Mouse (Mus musculus): ENCODE results near the gene Nags.
"Not testable (repeated sequence)": the region's sequence is repeated elsewhere in the genome, so short reads cannot be mapped to it uniquely, and the experiment has no call there.

Nags gene

DNA sequence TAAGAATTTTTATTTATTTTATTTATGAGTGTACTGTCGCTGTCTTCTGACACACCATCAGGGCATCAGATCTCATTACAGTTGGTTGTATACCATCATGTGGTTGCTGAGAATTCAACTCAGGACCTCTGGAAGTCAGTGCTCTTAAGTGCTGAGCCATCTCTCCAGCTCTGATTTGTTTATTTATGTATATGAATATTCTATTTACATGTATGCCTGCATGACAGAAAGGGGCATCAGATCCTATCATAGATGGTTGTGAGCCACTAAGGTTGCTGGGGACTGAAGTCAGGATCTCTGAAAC lies 11.4 kb downstream of the Nags start:
- DNase-seq (ENCODE audit: low spot score) = no peak

DNA sequence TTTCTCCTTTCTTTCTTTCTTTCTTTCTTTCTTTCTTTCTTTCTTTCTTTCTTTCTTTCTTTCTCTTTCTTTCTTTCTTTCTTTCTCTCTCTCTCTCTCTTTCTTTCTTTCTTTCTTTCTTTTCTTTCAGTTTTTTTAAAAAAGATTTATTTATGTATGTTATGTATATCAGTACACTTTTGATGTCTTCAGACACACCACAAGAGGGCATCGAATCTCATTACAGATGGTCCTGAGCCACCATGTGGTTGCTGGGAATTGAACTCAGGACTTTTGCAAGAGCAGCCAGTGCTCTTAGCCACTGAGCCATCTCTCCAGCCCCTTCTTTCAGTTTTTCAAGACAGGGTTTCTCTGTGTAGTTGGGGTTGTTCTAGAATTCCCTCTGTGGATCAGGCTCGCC lies 12.7 kb downstream of the Nags start:
- DNase-seq (ENCODE audit: low spot score) = not testable (repeated sequence)

DNA sequence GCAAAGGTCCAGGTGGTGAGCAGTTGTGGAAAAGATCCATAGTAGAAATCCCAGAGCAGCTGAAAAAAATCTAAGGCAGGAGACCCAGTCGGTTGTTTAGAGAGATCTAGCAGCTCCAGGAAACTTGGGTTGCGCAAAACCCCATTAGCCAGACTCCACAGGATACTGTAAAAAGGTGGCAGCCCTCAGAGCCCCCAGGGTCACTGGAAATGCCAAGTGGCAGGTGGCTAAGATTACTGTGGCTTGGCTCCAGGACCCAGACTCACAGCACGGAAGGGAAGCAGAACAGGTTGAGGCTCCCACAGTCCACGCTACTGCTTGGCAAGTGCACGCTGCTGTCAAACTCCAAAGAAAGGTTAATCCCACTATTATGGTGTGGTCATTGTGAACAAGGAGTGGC lies 14.5 kb downstream of the Nags start:
- no peak for DNase-seq (ENCODE audit: low spot score)

DNA sequence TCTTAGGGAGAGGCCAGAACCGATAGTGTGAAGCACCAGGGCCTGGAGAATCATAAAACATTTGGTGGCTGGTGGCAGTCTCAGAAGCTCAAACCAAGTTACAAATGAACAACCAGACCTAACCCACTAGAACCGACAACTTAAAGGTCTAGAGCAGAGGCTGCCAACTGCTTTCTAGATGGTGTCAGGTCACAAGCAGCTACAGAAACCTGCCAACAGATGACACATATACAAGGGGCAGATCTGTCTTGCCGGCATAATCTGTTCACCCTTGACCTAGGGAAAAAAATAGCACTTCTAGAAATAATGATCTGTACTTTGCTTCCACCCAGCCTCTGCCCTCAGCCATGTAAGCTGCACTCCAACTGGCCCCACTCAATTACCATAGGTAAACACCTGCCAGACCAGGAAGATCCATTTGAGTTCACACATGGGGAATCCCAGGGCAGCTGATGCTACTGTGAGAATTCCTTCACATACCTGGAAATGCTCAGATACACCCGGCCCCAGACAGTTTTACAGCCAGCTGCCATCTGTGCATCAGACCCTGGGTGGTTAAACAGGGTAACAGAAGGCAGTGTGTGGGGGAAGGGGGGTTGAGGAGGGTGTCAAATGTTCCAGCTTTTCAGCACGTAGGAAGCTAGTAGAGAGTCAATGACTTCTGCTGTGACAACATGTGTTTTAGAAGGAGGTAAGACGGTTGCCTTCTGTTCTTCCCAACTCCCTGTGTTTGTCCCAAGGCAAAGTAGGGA lies 20.8 kb downstream of the Nags start:
- DNase-seq (ENCODE audit: low spot score) = no peak

DNA sequence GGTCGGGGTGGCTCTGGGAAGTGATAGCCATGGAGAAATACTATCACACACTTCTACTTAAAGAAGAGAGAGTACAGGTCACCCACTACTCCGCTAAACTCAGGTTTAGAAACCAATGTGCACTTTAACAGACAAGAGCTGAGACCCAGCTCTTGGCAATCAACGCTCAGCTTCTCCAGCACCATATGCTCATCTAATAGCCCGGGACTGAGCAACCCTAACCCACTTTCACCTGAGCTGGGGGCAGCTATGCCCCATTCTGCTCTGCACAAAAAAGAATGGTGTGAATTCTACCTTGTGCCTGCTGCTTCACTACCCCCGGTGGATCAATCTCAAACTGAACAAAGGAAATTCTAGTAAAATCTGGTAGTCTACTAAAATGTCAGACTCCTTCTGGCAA lies 22.2 kb downstream of the Nags start:
- no peak for DNase-seq (ENCODE audit: low spot score)

DNA sequence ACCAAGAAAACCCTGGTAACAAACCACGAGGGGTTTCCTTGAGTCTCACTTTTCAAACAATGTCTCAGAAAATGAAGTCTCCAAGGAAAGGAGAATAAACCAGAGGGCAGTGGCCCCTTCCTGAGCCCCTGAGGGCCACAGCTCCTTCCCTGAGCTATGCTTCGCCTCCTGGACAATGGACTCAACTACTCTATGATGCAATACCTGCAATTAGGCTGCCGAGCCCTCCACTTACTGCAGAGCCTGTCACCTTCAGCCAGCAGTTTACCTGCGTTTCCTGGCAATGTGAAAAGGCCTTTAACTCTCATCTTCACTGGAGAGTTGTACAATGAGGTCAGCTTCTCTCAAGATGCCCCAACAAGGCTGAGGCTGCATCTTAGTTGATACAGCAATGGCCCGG lies 23.4 kb downstream of the Nags start:
- DNase-seq (ENCODE audit: low spot score) = no peak

DNA sequence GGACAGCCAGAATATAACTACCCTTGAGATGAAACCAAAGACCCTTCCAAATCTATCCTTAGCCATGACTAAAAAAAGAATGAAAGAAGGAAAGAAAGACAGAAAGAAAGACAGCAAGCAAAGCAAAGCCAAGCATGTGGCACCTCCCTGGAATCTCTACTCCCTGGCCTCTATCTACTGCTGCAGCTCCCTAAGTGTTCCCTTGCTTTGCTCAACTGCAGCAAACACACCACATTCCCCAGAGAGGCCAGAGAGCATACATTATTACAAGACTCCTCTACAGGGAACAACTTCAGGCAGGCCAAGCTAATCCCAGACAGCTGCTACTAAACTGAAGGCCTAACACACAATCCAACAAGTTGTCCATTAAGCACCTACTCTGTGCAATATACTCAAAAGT lies 34.5 kb downstream of the Nags start:
- no peak for DNase-seq (ENCODE audit: low spot score)

DNA sequence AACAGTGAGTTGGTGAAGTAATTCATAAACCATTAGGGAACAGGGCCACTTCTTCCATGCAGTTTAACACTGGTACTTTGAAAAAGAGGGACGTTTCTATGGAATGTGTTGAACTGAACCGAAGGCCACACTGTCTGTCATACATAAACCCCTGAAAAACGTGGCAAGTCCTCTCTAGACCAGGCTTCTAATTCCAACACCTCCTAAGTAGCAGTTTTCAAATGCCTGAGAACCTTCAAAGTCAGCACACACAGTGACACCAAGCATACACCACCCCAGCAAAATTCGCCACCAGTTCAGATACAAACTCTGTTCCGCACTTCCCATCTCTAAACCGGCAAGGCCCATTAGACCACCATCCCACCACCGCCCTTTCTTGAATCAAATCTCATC lies 38.9 kb downstream of the Nags start:
- DNase-seq (ENCODE audit: low spot score) = no peak

DNA sequence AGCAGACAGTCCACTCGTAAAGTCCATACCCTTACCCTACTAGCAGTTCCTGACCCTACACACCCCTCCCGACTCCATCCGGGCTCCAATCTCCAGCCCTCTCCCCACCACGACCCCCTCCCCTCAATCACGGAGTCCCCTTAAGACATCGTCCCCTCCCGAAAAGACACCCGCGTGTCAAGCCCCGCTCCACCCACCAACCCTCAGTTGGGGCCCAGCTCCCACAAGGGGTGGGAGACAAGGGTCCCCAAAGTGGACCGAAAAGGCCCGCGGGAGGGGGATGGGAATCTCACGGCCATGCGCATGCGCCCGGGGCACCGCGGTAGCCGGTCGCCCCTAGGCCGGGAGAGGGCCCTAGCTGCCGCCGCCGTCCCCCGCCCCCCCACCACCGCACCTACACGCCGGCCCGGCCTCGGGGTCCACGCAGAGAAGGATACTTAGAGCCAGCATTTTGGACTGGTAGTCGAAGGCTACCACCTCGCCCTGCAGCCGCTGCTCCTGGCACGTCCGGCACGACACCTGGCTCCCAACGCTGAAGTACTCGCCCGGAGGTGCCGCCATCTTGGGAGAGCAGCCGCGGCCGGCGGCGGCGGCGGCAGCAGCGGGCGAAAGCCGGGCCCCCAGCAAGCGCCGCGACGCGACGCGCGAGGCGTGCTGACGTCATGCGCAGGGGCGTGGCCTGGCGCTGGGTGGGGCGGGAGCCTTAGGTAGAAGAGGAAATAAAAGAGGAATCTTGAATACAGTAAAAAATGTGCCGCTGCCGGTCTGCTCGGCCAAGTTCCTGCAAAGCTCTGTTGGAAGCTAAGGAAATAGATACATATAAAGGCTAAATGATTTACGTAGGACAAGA lies 39.6 kb downstream of the Nags start, which contains the start of gene Lsm12:
TSS of gene Lsm12 (minus strand) at position 651 of the 850 bp plus-strand sequence.
- DNase-seq (ENCODE audit: low spot score) = peak; percentile 91

DNA sequence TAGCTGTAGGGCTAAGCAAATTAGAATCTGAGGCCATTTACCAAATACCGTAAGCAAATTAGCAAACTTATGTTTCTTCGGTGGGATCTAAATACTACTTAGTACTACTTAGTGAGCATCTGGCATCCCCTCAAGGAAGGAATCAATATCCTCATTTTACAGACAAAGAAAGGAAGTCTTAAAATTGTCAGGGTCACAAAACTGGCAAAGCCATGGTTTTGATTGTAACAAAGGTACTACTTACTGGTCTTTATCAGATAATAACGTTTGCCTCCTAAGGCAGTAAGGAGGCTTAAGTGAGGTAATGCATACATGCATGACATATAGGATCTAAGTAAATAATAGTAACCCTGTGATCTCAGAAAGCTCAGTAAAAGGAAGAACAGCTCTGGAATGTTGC lies 40.4 kb downstream of the Nags start:
- no peak for DNase-seq (ENCODE audit: low spot score)

DNA sequence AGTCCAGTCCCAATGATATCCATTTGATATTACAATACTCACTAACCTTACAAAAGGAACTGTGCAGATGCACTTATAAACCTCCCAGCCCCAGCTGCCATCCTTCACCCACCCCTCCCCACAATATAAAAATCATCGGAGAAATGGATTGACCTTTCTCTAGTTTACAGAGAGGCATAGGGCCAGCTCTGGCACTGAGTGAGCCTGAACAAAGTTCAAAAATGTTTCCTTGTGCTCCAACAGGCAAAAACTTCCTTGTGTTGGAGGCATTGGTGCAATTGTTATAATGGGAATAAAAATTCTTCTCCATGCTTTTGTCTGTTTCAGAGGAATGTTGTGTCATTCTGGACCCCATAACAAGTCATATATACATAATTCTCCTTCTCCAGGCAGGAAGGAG lies 40.9 kb downstream of the Nags start:
- DNase-seq (ENCODE audit: low spot score) = no peak

DNA sequence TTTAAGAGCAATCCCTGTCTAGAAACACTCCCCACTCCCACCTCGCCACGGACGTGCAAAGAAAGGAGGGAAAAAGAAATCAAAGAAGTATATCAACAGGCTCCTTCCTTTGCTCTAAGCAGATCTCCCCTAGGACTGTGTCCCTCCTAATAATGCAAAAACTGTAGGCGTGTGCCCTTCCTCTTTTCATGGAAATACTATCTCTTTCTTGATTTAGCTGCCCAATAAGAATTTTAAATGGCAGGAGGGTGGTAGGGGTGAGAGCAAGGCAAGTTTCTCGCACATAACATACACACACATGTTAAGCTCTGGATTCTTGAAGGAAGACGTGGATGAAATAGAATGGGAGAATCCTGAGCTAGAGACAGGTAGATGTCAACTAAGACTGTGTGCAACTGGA lies 43.7 kb downstream of the Nags start:
- no peak for DNase-seq (ENCODE audit: low spot score)

DNA sequence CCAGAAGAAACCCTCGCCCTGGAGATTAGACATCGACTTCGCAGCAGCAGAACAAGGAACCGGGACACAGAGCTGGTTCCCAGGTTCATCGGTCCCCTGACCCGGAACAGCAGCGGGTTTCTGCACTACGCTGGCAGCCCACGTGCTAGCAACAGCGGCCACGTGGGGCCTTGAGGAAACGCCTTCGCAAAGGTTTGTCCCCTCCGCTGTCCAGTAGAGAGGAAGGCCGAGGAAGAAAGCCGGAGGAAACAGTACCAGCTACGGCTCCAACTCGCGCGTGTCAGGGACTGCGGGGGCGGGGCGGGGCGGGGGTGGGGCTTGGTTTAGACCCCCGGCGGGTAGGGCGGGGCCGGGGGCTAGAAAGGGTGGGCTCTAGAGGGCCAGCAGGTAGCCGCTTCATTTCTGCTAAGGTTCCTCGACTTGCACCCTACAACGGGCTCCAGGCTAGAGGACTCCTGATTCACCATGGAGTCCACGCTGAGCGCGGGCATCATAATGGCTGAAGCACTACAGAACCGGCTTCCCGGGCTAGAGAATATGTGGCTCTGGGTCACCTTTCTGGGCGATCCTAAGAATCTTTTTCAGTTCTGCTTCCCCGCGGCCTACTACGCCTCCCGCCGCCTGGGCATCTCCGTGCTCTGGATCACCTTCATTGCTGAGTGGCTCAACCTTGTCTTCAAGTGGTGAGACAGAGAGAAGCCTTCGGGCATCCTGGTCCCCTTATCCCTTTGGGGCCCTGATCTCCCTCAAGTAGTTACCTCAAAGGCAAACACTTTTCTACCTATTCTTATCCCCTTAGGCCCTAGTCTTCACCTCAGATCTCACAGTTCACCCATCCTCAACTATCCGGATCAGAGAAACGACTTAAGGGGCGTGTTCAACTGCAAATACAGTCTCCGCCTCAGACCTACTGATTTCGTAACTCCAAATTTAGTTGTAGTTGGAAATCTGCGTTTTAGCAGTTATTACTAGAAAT lies 44.4 kb downstream of the Nags start, which contains the start of gene G6pc3:
TSS of gene G6pc3 (plus strand) at position 160 of the 976 bp plus-strand sequence.
- peak; percentile 72 for DNase-seq (ENCODE audit: low spot score)

DNA sequence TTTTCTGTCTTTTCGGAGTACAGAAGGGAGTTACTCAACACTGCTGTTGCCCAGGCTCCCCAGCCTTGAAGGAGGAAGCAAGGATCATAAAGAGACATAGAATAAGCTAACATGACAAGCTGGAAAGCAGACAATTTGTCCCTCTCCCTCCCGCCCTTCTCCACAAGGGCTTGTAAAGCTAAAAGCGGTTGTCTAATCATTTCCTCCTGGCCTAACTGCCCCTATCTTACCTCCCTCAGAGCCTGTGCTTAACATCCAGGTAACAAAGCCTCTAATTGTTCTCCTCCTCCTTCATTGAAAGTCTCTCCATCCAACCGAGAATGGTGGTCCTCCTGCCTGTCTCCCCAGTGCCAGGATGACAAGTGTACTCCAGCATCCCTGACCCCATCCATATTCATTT lies 45.5 kb downstream of the Nags start:
- DNase-seq (ENCODE audit: low spot score) = no peak

DNA sequence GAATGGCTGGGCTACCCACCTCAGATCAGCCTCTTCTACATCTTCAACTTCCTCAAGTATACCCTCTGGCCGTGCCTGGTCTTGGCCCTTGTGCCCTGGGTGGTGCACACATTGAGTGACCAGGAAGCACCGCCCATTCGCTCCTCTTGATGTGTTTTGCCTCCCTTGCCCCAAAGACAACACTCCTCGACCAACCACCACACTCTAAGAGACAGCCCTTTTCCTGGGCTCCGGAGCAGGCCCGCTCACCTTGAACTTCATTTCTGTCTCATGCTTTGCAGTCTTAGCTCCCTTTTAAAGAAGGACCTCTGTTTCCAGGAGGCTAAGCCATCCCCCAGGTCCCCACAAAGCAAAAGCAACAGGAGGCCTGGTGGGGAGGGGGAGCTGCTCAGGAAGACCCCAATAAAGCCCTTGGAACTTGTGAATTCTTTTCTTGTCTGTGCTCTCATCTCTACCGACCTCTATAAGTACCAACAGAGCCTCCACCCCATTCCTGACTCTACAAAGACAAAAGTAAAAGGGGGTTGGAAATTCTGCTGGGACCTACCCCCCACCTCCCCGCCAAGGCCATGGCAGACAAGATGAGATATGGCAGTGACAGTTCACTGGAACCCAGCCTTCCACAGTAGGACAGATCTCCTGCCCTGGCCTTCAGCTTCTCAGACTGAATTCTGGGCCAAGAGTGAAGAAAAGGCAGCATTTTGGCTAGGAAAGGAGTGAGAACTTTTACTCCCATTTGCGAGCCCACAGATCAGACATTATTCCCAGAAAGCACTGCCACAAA lies 48.5 kb downstream of the Nags start:
- DNase-seq (ENCODE audit: low spot score) = no peak

DNA sequence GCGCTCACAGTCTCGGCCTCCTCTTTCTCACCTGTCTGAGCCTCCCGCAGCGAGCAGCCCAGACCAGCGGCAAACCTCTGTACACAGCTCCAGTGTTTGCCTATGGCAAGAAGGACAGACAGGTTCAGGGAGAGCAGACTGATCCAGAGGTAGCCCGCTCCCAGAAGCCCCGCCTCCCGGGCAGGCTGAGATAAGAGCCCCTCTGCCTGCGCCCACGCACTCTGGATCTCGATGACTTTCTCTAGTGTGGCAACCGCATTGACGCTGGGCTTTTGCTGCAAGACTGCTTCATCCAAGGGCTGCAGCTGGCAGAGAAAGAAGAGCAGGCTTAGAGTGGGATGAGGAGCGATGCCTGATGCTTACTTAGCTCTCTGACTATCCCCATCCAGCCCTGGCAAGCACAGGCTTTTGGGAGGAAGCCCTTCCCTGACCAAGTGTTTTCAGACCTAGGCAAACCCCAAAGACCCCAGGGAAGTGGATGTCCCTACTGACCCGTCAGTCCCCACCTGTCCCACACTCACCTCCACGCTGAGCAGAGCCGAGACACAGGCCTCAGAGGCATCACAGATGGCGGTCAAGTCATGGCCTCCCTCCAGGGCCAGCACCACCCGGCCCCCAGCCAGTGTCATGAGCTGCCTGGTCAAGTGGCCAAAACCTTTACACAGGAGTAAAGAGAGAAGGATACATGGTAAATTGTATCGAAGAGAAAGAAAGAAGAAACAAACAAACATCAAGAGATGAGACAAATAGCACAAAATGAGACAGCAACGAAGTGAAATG lies 50.9 kb downstream of the Nags start:
- no peak for DNase-seq (ENCODE audit: low spot score)

DNA sequence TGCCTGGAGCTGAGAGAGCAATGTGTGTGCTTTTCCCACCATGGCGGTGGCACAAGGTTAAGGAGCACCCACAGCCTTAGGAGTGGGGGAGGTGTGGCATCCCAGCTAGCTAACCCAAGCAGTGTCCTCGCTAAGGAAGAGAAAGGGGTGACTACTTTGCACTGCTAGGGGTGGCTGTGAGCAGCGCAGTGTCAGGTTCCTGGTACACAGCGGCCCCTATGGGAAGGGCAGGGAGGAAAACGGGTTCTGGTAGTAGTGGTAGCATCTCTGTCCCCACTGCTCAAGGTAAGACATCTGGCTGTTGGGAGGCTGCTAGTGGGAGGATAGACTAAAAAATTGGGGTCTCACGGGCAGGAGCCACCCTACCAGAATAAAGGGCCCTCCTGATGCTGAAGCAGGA lies 52.9 kb downstream of the Nags start:
- DNase-seq (ENCODE audit: low spot score) = no peak

Measured in ovary, postnatal 10 days (tissue).